Mouse (Mus musculus): ENCODE measurements around the gene Relb.

Gene Relb

GRCm38 (mm10) chr7:19629361-19629734 is at the start of gene Relb:
Gene Relb (minus strand): TSS chr7:19629438.
- DNase-seq (ENCODE audit: inconsistent ontology term) = peak; percentile 93

DNA sequence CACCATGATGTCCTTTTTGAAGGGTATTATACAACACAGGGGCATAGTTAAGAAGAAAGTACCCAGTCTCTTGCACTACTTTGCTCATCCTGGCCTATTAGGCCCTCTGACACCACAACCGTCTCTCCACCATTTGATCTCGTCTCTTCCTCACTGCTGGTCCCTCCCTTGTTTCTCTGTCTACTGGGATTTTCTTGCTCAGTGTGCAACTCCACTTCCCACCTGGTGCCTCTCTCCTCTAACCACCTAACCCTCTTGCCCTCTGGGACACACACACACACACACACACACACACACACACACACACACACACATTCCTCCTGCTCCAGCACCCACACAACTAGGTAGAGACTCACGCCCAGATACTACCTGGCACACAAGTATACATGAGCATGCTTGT is 49.7 kb upstream of the Relb start:
- DNase-seq (ENCODE audit: inconsistent ontology term) = no peak

GRCm38 (mm10) chr7:19677872-19678271 is 48.6 kb upstream of the Relb start, which contains the start of gene Apoc2:
Gene Apoc2 (minus strand): TSS chr7:19677941.
- DNase-seq (ENCODE audit: inconsistent ontology term) = no peak

GRCm38 (mm10) chr7:19676662-19677061 is 47.4 kb upstream of the Relb start:
- no peak for DNase-seq (ENCODE audit: inconsistent ontology term)

- no peak for DNase-seq (ENCODE audit: inconsistent ontology term)
These were observed 46.6 kb upstream of the Relb start for GRCm38 (mm10) chr7:19675824-19676223.

GRCm38 (mm10) chr7:19673083-19673699 is 44.0 kb upstream of the Relb start:
- DNase-seq (ENCODE audit: inconsistent ontology term) = no peak

DNA sequence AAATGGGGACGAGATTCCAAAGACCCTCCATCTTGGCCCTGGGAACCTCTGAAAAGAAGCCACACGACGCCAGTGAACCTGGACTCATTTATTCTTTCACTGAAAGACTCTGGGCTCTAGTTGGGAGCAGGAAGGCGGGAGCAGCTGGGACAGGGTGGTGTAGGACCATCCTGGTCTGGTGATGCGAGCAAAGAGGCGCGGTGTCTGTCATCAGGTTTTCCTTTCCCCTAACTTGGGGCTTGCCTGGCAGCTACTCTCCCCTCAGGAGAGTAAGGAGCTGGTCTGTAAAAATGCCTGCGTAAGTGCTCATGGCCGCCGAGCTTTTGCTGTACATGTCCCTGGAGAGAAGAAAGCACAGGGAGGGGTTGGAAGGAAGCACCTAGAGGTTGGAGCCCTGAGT is 42.3 kb upstream of the Relb start:
- no peak for DNase-seq (ENCODE audit: inconsistent ontology term)

DNA sequence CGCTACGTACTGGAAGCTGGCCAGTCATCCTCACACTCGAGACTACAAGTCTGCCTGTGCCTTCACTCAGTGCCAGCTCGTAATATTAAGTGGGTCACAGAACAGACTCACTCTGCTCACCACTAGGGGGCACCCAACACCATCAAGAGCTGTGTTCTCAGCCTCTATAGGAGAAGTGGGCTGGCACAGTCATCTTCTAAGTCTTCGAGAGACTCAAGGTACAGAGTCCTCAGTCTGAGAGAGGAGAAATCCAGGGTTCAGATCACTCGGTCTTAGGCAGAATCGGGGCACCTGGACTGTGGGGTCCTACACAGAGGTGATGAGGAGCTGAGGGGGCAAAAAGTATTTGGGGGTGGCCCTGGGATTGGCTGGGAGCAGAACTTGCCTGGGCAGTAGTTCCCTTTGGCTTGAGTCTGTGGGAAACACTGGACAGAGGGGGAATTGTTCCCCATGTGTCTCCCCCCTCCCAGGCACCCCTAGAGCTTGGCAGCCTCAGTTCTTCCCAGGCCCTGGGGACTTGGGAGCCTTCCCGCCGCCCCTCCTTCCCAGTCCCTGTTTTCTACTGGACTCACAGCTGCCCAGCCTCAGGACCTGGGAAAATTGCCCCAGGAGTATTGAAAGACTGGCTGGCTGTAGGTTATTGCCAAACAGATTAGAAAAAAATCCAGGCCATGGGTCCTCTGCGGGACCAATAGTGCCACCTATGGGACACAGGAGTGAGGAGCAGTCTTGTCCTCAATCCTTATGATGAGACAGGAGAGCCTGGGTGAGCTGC is 39.9 kb upstream of the Relb start:
- DNase-seq (ENCODE audit: inconsistent ontology term) = peak; percentile 94

DNA sequence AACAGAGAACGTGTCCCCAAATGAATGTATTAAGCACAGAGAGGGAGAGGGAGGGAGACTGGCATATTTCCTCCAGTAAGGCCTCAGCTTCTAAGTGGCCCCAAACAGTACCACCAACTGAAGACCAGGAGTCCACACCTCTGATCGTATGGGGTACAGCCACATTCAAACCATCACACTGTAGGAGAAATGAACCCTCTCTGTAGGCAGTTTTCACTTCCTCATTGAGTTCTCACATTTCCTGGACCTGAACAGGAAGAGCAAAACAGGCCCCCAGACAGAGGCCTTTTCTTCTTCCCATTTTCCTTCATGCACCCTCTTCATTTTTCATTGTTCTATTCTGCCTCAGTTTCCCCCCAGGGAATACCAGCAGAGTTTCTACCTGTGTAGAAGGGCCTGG is 38.2 kb upstream of the Relb start:
- DNase-seq (ENCODE audit: inconsistent ontology term) = no peak

- DNase-seq (ENCODE audit: inconsistent ontology term) = no peak
These were observed 37.5 kb upstream of the Relb start for GRCm38 (mm10) chr7:19666750-19667149.

DNA sequence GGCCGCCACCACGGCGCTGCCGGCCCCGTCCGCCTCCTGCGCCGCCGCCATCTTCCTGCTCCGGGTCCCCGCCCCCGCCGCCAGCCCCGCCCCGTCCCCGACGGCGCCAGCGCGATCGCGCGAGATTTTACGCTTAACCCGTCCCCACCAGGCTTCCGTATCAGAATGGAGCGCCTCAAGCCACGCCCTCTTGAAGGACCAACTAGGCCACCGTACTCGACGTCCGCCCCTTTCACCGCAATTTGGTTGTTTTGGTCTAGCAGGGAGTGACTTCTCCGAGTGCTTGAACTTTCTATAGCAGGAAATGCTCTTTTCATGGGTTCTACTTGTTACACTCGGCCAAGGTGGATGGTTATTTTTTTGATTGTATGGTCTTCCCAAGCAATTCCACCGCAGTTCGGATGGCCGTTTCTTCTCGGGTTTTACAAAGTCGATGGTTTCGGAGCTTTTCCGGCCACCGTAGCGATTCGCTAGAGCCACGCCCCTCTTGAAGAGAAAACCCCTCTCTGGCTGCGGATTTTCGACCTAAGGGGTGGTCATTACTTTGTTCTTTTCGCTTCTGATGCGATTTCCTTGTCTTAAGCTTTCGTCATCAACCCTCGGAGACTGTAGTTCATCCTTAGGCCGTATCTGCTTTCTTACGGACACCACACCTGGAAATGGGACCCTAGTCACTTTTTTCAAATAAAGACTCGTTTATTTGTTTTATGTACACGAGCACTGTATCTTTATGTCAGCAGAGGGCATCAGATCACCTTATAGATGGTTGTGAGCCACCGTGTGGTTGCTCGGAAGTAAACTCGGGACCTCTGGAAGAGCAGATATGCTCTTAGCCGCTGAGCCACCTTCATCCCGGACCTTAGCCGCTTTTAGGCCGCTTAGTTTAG is 36.0 kb upstream of the Relb start, which contains the start of gene Clptm1:
Gene Clptm1, minus strand, starts transcription at position 79 of the 887 bp plus-strand sequence.
- DNase-seq (ENCODE audit: inconsistent ontology term) = peak; percentile 97

DNA sequence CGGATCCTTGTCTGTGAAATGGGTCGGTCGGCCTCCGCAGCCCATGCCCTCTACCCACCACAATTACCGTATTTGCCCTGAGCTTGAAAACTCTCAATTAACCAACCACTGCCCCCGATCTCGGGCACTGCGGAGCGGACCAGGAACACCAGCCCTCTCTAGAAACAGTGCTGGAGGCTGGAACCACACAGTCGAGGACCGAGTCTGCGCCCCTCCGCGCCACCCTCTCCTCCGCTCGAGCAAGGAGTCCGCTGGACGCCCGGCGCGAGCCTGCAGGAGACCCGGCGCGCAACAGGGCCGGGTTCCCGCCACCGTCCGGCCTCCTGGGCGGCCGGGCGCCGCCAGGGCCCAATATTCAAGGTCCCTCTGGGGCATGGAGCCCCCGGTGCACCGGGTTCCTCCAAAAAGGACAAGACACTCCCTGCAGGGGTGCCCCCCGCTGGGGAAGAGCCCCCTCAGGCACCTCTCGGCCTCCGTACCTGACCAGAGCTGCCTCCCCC is 35.3 kb upstream of the Relb start:
- no peak for DNase-seq (ENCODE audit: inconsistent ontology term)

DNA sequence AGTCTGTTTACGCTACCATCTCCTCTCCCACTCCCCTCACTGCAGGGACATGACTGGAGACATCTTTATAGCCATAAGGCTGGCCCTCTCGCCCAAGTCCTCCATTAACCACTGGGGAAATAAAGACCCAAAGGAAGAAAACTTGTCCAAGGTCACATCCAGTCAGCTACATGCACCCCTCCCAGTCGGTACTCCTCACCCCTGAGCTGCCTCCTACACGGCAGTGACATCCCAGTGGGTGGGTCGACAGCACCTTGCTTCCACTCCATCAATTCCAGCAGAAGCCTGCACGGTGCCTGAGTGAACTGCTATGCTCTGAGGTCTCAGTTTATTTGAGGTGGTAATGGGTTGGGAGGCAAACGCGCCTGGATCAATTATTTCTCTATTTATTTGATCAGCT is 34.7 kb upstream of the Relb start:
- no peak for DNase-seq (ENCODE audit: inconsistent ontology term)

DNA sequence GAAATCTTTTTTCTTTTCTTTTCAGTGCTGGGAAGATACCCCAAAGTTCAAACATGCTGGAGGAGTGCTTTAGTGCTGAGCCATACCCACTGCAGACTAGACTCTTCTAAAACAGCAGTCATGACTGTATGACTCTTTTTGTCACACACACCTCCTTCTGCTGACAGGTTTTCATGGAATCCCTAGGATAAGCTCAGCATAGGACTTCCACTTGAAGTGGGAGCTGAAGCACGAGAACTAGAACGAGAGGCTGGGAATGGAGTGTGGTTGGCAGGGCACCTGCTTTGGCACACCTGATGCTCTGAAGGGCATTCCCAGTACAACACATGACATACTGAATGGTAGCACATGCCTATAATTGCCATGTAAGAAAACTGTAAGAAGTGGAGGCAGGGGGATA is 23.4 kb upstream of the Relb start:
- DNase-seq (ENCODE audit: inconsistent ontology term) = no peak

DNA sequence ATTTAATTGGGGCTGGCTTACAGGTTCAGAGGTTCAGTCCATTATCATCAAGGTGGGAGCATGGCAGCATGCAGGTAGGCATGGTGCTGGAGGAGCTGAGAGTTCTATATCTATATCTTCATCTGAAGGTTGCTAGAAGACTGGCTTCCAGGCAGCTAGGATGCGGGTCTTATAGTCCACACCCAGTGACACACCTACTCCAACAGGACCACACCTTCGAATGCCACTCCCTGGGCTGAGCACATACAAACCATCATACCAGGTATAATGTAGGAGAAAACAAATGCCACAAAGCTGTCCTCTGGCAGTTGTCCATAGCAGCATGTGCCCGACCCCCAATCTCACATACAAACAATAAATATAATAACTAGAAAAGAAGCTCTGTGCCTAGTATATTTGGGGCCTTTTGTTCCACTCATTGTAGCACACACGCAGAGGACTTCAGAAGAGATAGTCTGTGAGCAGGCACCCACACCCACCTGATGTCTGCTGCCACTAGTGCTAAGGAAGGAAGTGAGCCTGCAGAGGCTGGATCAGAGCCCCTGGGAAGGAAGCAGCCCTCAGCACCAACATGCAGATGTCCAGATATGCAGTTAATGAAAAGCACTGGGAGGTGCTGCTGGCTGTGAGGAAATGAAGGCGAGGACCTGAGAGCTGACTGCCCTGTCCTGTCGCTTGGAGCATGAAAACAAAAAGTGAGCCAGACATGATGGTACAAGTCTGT is 22.0 kb upstream of the Relb start:
- no peak for DNase-seq (ENCODE audit: inconsistent ontology term)

DNA sequence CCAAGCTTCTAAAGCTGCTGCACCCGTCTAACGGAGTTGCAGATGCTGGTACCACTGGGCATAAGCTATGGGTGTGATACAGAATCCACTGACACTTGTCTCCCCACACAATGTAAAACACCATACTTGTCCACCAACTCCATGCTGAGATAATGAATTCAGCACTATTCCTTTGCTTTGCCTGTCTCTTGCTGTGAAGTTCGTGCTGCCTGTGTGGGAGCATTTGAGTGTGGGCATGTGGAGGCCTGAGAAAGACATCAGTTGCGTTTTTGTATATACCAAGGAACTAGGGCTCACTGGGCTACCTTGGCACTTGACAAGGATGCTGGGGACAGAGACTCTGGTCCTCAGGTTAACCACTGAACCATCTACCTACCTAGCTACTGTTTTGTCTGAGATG is 12.0 kb upstream of the Relb start:
- DNase-seq (ENCODE audit: inconsistent ontology term) = no peak

GRCm38 (mm10) chr7:19635074-19635827 is 6.0 kb upstream of the Relb start:
- no peak for DNase-seq (ENCODE audit: inconsistent ontology term)

- no peak for DNase-seq (ENCODE audit: inconsistent ontology term)
These were observed 5.4 kb upstream of the Relb start for GRCm38 (mm10) chr7:19634591-19634990.

GRCm38 (mm10) chr7:19633855-19634254 is 4.6 kb upstream of the Relb start:
- no peak for DNase-seq (ENCODE audit: inconsistent ontology term)

- no peak for DNase-seq (ENCODE audit: inconsistent ontology term)
These were observed 4.0 kb upstream of the Relb start for GRCm38 (mm10) chr7:19633197-19633596.

- DNase-seq (ENCODE audit: inconsistent ontology term) = no peak
These were observed 3.5 kb upstream of the Relb start for GRCm38 (mm10) chr7:19632720-19633119.
